Mouse (Mus musculus) C2C12 (cell line): Measurements from ENCODE around the gene Vps39. TPM values are rescaled to one million over a fixed set of nuclear protein-coding genes. Genes with fewer than 3 reads are reported as not detected.
A peak's percentile ranks its signal among the peaks of the same experiment; 100 is the strongest.

ENCODE experiments used
- H3K27me3 ChIP-seq: one replicate; pipeline ENCODE4 v1.6.1; 2011; ENCODE audit not compliant: control insufficient read depth, insufficient read depth, insufficient read length
- H3K36me3 ChIP-seq: one replicate; pipeline ENCODE4 v1.6.1; 2011; ENCODE audit not compliant: control insufficient read depth, insufficient read depth
- H3K4me3 ChIP-seq: one replicate; pipeline ENCODE4 v1.5.1; 2011; ENCODE audit warnings: mild to moderate bottlenecking, control low read depth; ENCODE audit not compliant: poor library complexity, insufficient read depth, severe bottlenecking
- H3K79me2 ChIP-seq: one replicate; pipeline ENCODE4 v1.6.1; 2011; ENCODE audit not compliant: control insufficient read depth, insufficient read depth
- H3K79me3 ChIP-seq: one replicate; pipeline ENCODE4 v1.6.1; 2011; ENCODE audit warnings: low read depth, control low read depth
- H3ac ChIP-seq: one replicate; pipeline ENCODE3; 2011; ENCODE audit warnings: low read depth; ENCODE audit not compliant: control insufficient read depth, insufficient read length
- CEBPB ChIP-seq: IDR thresholded peaks from one replicate; pipeline ENCODE4 v1.6.1; 2011; ENCODE audit warnings: low read depth, mild to moderate bottlenecking, control low read depth, moderate library complexity
- CTCF ChIP-seq: IDR thresholded peaks from one replicate; pipeline ENCODE4 v1.5.1; 2011; ENCODE audit not compliant: control insufficient read depth, insufficient read depth, insufficient read length
- FOSL1 ChIP-seq: IDR thresholded peaks from one replicate; pipeline ENCODE4 v1.8.0; 2011; ENCODE audit warnings: mild to moderate bottlenecking, low read length; ENCODE audit not compliant: poor library complexity, insufficient read depth, severe bottlenecking
- MAX ChIP-seq: IDR thresholded peaks from one replicate; pipeline ENCODE4 v1.6.1; 2011; ENCODE audit warnings: mild to moderate bottlenecking, control low read depth
- MYOD1 ChIP-seq: IDR thresholded peaks from one replicate; pipeline ENCODE4 v1.6.1; 2011; ENCODE audit warnings: low read depth; ENCODE audit not compliant: control insufficient read depth, insufficient read length
- MYOG ChIP-seq: IDR thresholded peaks from one replicate; pipeline ENCODE4 v1.6.1; 2011; ENCODE audit not compliant: control insufficient read depth, insufficient read length; ENCODE audit errors: extremely low read depth
- USF1 ChIP-seq: IDR thresholded peaks from one replicate; pipeline ENCODE4 v1.6.1; 2011; ENCODE audit warnings: low read depth, mild to moderate bottlenecking, control low read depth, moderate library complexity
- long read RNA-seq, 2 experiments: library from polyadenylated mRNA; unstranded; transcript quantifications; one replicate each; pipeline ENCODE4 v2.0.0; 2019 to 2020
- polyA plus RNA-seq: library from polyadenylated mRNA; unstranded; fragments of >200 nt; fragmentation: generic; extraction: Trizol; gene quantifications from one replicate; pipeline ENCODE4 v1.2.1, GENCODE M21; 2012; ENCODE audit warnings: missing spikeins

Gene Vps39
- polyA plus RNA-seq, result 12.3 TPM
- long read RNA-seq, experiment 1, full-length matches to known transcripts, result 6 of 11 reads
- long read RNA-seq, experiment 1, partial matches to known transcripts, result 2 of 11 reads
- long read RNA-seq, experiment 1, other reads (novel, unspliced or antisense), result 3 of 11 reads
- long read RNA-seq, experiment 2, full-length matches to known transcripts, result 42 of 53 reads
- long read RNA-seq, experiment 2, partial matches to known transcripts, result 4 of 53 reads
- long read RNA-seq, experiment 2, other reads (novel, unspliced or antisense), result 7 of 53 reads

DNA sequence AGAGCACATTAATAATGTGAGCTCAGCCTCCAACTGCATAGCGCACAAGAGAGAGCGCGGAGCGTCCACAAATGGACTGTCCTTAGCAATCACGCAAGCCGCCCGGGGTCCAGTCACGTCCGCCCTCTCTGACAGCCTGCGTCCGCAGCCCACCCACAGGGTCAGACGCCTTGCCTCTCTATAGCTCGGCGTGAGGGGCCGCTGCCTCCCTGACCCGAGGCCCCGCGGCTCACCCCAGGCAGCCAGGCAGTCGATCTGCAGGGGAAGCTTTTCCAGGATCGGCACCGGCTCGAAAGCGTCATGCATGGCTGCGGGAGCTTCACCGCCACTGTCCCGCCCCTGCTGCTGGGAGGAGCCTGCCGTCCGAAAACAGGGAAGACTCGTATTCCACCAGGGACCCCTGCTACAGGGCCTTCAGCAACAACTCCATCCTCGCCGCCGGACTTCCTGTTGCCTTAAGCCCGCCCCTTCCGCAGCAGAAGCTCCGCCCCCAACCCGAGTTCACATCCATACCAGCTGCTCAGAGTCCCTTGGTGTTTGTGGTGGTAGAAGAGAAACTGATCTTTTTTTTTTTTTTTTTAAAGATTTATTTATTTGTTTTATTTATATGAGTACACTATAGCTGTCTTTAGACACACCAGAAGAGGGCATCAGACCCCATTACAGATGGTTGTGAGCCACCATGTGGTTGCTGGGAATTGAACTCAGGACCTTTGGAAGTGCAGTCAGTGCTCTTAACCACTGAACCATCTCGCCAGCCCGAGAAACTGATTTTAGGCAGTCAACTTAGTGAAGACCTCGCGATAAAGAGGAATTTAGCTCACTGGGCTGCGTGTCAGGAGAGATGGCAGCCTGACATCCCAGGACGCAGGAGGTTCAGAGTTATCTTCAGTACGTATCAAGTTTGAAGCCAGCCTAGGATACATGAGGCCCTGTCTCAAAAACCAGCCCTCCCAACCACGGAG, at the start of gene Vps39:
Vps39 (minus strand) TSS at position 456 of the 965 bp plus-strand sequence.
- TF ChIP-seq CEBPB (no peak), CTCF (no peak), MYOD1 (no peak), FOSL1 (no peak)

DNA sequence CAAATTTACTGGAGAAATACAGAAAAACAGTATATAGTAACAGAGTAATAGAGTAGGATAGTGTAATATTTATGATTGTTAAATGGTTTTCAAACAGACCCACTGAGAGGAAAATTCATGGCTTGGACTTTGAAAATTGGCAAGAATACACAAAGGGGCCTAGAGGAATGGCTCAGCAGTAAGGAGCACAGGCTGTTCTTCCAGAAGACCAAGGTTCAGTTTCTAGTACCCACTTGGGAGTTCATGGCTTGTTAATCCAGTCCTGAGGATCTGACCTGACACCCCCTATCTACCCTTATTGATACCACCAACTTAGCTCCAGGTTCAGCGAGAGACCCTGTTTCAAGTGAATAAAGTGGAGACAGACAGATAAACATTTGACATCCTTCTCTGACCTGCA, 45.0 kb upstream of the Vps39 start:
- H3K36me3 ChIP-seq, result peaks cover 56% of the 10 kb centered on the region
- H3ac ChIP-seq, result no peak overlapping the region
- H3K79me2 ChIP-seq, result peaks cover 53% of the 10 kb centered on the region
- H3K4me3 ChIP-seq, result no peak overlapping the region
- H3K27me3 ChIP-seq, result no peaks in the 10 kb centered on the region
- peaks cover 44% of the 10 kb centered on the region for H3K79me3 ChIP-seq
- TF ChIP-seq USF1 (no peak), MAX (no peak), FOSL1 (no peak), MYOG (no peak), MYOD1 (no peak), CEBPB (no peak), CTCF (no peak)

More for the DNA sequence above, at the start of gene Vps39:
- H3K27me3 ChIP-seq, result no peaks in the 10 kb centered on the region
- H3K79me3 ChIP-seq, result no peaks in the 10 kb centered on the region
- peaks cover 27% of the 10 kb centered on the region for H3K36me3 ChIP-seq
- H3K79me2 ChIP-seq, result peaks cover 37% of the 10 kb centered on the region
- peak within 1 kb of the TSS; percentile 78 for H3K4me3 ChIP-seq
- H3ac ChIP-seq, result peak within 1 kb of the TSS; percentile 97

DNA sequence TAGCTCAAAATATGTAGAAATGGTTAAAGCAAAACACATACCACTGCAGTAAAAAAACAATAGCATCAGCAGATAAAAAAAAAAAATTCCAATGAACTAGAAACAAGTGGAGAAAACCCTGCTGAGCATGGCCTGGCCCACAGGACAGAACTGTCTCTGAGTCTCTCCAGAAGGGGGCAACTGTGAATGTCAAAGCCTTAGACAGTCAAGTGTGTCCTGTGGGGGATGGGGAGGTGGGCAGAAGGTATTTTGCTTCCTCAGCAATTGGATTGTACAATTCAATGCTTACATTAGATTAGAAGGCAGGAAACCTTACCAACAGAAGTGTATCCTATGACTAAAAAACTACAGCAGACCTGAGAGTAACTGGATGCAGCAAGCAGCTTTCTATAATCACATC, 39.5 kb upstream of the Vps39 start:
- TF ChIP-seq USF1 (no peak), MYOD1 (no peak), CTCF (no peak), FOSL1 (no peak), CEBPB (no peak), MYOG (no peak), MAX (no peak)

DNA sequence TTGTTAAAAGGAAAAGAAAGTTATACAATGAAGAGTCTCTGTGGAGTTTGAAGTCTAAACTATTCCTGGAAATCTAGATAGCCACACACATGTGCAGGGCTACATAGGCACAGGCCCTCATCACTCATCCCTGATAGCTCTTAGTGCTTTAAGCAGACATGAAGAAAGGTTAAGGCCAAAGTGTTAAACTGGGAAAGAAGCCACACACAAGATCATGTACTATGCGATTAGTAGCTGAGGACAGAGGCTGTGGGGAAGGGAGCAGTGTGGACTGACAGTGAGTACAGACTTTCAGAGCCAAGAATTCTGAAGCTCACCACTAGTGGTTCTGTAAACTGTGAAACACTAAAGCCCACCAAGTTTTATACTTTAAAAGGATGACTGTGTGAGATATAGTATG, 38.0 kb upstream of the Vps39 start:
- H3K79me2 ChIP-seq, result no peaks in the 10 kb centered on the region
- H3K4me3 ChIP-seq, result no peak overlapping the region
- H3ac ChIP-seq, result no peak overlapping the region
- no peaks in the 10 kb centered on the region for H3K27me3 ChIP-seq
- peaks cover 83% of the 10 kb centered on the region for H3K36me3 ChIP-seq
- TF ChIP-seq CTCF (no peak), MAX (no peak), CEBPB (no peak), USF1 (no peak), MYOG (no peak)
- H3K79me3 ChIP-seq, result peaks cover 2% of the 10 kb centered on the region

More for the DNA sequence above, 39.5 kb upstream of the Vps39 start:
- peaks cover 88% of the 10 kb centered on the region for H3K36me3 ChIP-seq
- H3K4me3 ChIP-seq, result no peak overlapping the region
- H3K79me2 ChIP-seq, result no peaks in the 10 kb centered on the region
- H3K79me3 ChIP-seq, result peaks cover 4% of the 10 kb centered on the region
- no peak overlapping the region for H3ac ChIP-seq
- no peaks in the 10 kb centered on the region for H3K27me3 ChIP-seq

DNA sequence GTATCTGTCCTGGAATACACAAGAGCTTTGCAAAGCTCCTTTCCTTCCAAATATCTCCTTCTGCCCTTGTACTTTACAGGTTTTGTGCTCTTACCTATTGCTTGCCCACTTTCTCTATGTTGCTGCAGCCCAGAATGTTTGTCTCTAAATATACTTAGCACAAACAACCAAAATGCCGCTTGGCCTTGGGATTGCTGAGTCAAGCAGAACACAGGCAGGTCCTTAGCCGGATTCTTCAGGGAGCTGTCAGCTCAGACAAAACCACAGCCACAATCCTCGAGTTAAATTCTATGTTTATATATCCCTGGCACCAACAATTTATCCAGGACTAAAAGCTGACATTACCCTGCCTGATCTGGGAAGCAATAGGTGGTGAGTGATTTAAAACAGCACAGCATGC, 36.4 kb upstream of the Vps39 start:
- peaks cover 83% of the 10 kb centered on the region for H3K36me3 ChIP-seq
- no peaks in the 10 kb centered on the region for H3K79me3 ChIP-seq
- no peak overlapping the region for H3ac ChIP-seq
- no peaks in the 10 kb centered on the region for H3K27me3 ChIP-seq
- no peak overlapping the region for H3K4me3 ChIP-seq
- no peak for TF ChIP-seq MYOG
- TF ChIP-seq MYOD1, result no peak
- no peak for TF ChIP-seq FOSL1
- TF ChIP-seq MAX, result no peak
- no peak for TF ChIP-seq USF1
- TF ChIP-seq CTCF, result no peak
- no peak for TF ChIP-seq CEBPB
- H3K79me2 ChIP-seq, result no peaks in the 10 kb centered on the region

DNA sequence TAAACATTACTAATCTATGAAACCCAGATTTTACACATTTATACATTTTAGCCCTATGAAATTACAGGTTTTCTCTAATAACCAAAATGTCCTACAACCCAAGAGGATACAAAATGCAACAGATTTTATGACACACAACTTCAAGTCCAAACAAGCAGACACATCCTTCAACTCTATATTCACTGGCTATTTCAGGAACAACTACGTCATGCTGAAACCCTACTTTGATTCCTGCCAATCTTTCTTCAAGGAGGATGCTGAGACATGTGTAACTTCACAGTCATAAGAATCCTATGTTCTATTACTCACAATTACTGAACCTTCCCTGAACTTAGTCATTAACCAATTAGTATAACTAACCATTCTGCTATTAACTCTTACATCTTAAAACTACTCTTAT, 34.4 kb upstream of the Vps39 start:
- H3K4me3 ChIP-seq, result no peak overlapping the region
- H3K36me3 ChIP-seq, result peaks cover 71% of the 10 kb centered on the region
- no peak overlapping the region for H3ac ChIP-seq
- TF ChIP-seq MAX (no peak), USF1 (no peak), CTCF (no peak), MYOG (no peak), FOSL1 (no peak), MYOD1 (no peak), CEBPB (no peak)
- no peaks in the 10 kb centered on the region for H3K27me3 ChIP-seq
- H3K79me2 ChIP-seq, result no peaks in the 10 kb centered on the region
- H3K79me3 ChIP-seq, result no peaks in the 10 kb centered on the region
